Mouse (Mus musculus) c-Kit-positive CD71-positive TER-119-negative erythroid progenitor cells, embryonic 14.5 days (primary cell): ENCODE measurements around the gene C1qtnf5.
A peak's percentile ranks its signal among the peaks of the same experiment; 100 is the strongest.

Experiments
- DNase-seq: peaks from one replicate; pipeline ENCODE4 v3.0.0-alpha.2; 2013; ENCODE audit warnings: low read depth

The C1qtnf5 gene

GRCm38 (mm10) chr9:44107110-44107509 is at the start of gene C1qtnf5:
Gene C1qtnf5 (plus strand): TSS chr9:44107245.
- DNase-seq: no peak

GRCm38 (mm10) chr9:44058606-44059005 is 48.4 kb upstream of the C1qtnf5 start:
- DNase-seq: no peak

- no peak for DNase-seq
Measured at GRCm38 (mm10) chr9:44065177-44065576, 41.9 kb upstream of the C1qtnf5 start.

GRCm38 (mm10) chr9:44066785-44067225 is 40.2 kb upstream of the C1qtnf5 start, which contains the start of gene Usp2:
Gene Usp2 (plus strand): TSS chr9:44067021.
- DNase-seq: peak; percentile 96

- DNase-seq: no peak
Measured at GRCm38 (mm10) chr9:44067241-44067959, 39.6 kb upstream of the C1qtnf5 start.

GRCm38 (mm10) chr9:44067960-44068330 is 39.1 kb upstream of the C1qtnf5 start:
- no peak for DNase-seq

GRCm38 (mm10) chr9:44069252-44069651 is 37.8 kb upstream of the C1qtnf5 start:
- no peak for DNase-seq

- DNase-seq: no peak
Measured at GRCm38 (mm10) chr9:44070113-44070843, 36.8 kb upstream of the C1qtnf5 start.

GRCm38 (mm10) chr9:44070844-44071231 is 36.2 kb upstream of the C1qtnf5 start:
- DNase-seq: no peak

GRCm38 (mm10) chr9:44071914-44072598 is 35.0 kb upstream of the C1qtnf5 start:
- DNase-seq: no peak

- DNase-seq: no peak
Measured at GRCm38 (mm10) chr9:44072599-44072915, 34.5 kb upstream of the C1qtnf5 start.

- no peak for DNase-seq
Measured at GRCm38 (mm10) chr9:44073115-44073514, 33.9 kb upstream of the C1qtnf5 start.

GRCm38 (mm10) chr9:44074395-44075275 is 32.4 kb upstream of the C1qtnf5 start:
- DNase-seq: peak; percentile 58

- no peak for DNase-seq
Measured at GRCm38 (mm10) chr9:44075276-44075995, 31.6 kb upstream of the C1qtnf5 start.

- no peak for DNase-seq
Measured at GRCm38 (mm10) chr9:44075996-44076763, 30.9 kb upstream of the C1qtnf5 start.

GRCm38 (mm10) chr9:44076764-44077120 is 30.3 kb upstream of the C1qtnf5 start:
- peak; percentile 59 for DNase-seq

GRCm38 (mm10) chr9:44077266-44077910 is 29.7 kb upstream of the C1qtnf5 start:
- DNase-seq: no peak

- no peak for DNase-seq
Measured at GRCm38 (mm10) chr9:44078136-44078797, 28.8 kb upstream of the C1qtnf5 start.

GRCm38 (mm10) chr9:44078955-44079756 is 27.9 kb upstream of the C1qtnf5 start:
- no peak for DNase-seq
